Mouse (Mus musculus) brain, adult 10 weeks (tissue): ENCODE data around the gene Hoxb7. TPM values are rescaled to one million over a fixed set of nuclear protein-coding genes. Genes with fewer than 3 reads are reported as not detected.

Experiments
- polyA plus RNA-seq: library from polyadenylated mRNA; stranded (reverse); fragments of 350-450 nt; fragmentation: Illumina TruSeq; extraction: RNeasy Lipid Tissue Mini Kit (QIAGEN cat#74804); gene quantifications from one replicate; pipeline ENCODE4 v1.2.3, GENCODE M21; 2015; ENCODE audit warnings: low read depth, low replicate concordance

Gene Hoxb7
- polyA plus RNA-seq: not detected

DNA sequence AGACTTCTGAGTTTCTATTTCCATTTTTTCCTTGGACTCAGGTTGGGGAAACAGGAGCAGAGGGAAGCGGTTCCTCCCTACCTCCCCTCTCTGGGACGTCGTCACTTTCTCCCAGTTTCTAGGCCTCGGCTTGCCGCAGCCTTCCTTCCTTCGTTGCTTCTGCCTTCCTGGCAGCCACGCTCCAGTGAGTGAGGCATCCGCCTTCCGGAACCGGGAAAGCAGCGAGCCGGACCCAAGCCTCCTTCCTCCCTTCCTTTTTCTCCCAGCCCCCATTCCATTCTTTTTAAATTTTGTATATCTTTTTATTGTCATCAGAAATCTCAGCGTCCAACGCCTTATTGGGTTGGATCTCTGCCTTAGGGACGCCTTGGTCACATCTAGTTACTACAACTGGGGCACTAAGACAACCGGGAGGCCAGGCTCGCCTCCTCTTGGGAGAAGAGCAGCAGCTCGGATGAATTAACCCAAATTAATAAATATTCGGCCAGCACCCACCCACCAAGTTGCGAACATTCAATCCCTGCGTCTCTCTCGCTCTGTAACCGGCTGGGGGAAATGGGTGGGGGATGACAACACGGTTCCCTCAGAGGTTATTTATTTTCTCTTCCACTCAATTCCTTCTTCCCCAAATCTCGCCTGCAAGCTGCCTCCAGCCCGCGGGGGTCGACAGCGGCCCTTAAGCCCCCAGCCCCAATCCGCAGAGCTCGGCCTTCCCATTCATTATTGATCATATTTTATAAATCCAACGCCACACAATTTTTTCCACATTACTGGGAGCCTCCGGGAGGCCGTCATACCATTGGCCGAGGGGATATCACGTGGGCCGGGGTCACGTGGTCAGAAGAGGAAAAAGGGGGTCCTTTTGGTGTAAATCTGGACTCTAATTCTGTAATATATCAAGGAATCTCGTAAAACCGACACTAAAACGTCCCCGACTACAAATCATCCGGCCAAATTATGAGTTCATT, at the start of gene Hoxb7:
Gene Hoxb7 (plus strand): TSS at position 853 of the 968 bp plus-strand sequence.

DNA sequence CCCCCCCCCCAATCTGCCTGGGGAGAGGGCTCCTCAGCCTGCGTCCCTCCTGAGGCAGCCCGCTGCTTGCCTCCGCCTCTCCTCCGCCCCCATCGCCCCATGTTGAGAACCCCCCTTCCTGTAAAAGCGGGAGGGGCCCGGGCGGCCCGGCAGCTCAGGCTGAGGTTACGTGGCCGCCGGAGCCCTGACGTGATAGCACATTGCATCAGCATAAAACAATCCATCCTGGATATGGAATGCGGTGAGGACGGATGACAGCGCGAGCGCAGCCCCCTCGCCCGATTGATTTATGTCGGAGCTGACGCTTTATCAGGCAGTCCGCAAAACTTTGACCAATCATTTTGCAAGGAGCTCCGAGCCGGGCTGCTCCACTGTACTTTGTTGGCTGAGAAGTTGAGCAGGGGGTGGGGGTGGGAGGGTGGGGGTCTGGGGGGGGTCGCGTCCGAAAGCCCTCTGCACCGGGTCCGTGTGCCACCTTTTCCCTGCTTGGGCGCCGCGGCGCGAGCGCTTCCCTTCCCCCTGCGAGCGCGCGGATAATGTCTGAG, 15.4 kb upstream of the Hoxb7 start, which contains the start of gene Hoxb9:
Gene Hoxb9 (plus strand): TSS at position 462 of the 545 bp plus-strand sequence.

DNA sequence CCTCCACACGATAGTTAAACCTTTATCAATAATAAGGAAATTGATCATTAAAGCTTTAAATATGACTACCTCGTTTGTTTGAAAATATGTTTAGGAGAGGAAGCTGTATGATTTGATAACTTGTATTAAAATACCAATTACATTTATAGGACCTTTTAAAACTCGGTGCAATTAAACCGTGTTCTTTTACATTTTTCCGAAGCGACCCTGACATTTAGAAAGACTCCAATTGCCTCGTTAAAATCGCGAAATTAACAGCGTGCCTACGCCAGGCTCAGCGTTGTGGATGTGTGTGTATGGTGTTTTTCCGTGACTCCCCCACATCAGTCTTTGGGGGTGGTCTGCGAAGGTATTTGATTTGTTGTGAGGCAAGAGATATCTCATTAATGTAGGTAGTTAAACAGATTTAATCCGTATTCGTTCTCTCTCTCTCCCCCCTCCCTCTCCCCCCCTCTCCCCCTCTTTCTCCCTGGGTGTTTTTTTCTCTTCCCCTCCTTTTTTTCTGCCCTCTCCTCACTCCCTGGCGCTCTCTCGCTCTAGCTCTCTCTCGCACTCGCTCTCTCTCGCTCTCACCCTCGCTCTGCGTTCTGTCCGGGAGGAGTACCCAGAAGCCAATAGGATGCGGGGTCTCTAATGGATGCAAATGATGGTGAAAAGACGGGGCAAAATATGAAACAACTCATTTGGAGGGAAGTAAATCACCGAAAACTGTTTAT, 4.4 kb upstream of the Hoxb7 start, which contains the start of gene Hoxb8:
Gene Hoxb8 (plus strand): TSS at position 51 of the 716 bp plus-strand sequence.

DNA sequence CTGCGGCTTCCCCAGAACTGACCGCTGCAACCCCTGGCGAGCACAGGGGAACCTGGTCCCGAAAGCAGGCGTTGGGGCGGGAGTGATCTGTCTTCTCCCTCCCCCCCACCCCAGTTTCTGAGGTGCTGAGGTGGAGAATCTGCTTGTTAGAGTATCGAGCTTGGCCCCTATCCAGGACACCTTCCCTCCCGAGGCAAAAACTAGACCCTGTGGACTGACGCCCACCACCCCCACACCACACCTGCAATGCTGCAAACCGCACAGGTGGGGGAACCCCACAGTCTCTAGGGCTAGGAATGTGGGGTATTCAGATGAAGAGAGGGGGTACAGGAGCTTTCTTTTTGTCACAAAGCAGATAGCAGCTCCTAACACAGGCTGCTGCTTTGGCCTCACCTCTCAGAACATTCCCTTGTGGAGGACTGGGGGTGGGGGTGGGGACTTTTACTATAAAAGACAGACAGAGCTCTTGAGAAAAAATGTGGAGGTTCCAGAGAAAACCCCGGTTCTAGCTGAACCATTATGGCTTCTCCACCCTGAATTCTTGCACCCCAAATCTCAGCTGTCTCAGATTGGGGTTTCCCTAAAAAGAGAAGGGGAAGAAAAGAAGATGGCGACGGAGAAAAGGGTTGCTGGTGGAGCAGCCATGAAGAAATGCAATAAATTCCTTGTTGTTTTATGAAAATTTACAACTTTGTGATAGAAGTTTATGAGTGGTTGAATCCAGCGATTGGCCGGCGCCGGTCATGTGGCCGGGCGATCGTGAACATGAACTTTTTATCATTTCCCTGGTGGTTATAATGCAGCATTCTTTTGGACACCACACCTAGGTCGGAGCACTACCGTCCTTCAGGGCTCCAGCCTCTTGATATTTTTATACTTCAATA, 5.5 kb downstream of the Hoxb7 start, which contains the start of gene Hoxb6:
Gene Hoxb6 (plus strand): TSS at position 796 of the 884 bp plus-strand sequence.

DNA sequence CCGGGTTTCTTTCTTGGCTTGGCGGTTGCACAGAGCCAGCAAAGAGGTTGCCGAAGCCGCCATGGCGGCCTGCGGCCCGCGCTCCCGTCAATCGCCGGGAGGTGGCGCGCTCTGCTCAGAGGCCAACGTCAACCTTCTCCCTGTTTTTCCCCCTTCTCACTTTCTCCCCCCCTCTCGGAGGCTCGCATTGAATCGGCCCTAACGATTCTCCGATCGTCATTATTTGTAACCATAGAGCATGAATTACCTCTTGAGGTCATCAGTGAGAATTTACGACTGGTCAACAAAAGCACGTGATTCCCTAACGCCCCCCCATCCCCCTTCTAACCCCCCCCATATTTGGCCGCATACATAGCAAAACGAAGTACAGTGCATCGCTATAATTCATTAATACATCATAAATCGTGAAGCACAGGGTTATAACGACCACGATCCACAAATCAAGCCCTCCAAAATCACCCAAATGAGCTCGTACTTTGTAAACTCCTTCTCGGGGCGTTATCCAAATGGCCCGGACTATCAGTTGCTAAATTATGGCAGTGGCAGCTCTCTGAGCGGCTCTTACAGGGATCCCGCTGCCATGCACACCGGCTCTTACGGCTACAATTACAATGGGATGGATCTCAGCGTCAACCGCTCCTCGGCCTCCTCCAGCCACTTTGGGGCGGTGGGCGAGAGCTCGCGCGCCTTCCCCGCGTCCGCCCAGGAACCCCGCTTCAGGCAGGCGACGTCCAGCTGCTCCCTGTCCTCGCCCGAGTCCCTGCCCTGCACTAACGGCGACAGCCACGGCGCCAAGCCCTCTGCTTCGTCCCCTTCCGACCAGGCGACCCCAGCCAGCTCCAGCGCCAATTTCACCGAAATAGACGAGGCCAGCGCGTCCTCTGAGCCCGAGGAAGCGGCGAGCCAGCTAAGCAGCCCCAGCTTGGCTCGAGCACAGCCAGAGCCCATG, 17.0 kb downstream of the Hoxb7 start, which contains the start of gene Hoxb5:
Gene Hoxb5 (plus strand): TSS at position 186 of the 949 bp plus-strand sequence.

DNA sequence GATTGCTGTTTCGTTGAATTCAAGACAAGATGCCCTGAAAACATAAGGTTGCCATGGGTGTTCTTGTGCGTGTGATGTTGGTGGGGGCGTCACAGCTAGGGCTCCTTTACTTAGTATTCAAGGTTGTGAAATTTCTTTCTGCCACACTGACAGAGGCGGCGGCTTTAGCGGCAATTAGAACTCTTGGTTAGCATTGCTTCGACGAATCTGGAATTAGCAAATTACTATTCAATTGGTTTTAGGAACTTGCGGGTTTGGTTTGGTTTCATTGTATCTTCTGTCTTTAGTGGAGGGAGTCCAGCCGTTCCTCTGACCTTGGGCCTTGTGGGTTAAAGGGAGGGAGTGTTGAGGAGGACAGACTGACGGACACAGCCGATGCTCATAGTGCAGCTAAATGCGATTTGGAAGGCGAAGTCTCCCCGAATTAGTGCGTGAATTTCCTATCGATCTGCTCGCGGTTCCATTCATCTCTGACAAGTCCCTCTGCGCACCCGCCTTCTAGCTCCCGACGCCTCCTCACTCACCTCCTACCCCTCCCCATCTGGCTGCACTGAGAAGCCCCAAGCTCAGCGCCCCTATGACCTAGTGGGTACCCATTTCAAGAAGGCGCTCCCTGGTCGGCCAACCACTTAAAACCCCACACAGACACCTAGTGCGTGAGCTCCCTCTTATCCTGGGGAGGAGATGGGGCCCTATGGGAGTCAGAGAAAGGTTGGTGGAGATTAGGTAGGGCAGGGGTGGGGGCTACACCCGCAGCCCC, 31.4 kb downstream of the Hoxb7 start, which contains the start of gene Hoxb4:
Gene Hoxb4 (plus strand): TSS at position 660 of the 760 bp plus-strand sequence.

DNA sequence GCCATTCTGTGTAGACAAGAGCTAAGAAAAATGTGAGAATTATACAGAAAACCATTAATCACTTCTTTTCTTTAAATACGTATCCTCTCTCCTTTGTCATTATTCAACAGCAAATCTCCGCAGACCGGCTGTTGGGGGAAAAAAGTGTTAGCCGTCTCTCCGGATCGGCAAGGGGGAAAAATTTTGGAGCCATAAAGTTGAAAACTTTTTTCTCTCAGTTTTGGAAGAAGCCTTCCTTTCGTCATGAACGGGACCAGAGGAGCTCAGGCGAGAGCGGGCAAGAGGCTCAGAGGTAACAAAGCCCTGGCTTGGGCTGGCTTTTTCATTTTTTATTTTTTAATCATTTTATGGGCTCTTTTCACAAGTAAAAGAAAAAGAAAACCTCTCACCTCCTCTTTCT, 36.7 kb downstream of the Hoxb7 start, which contains the start of gene Hoxb3:
Gene Hoxb3 (plus strand): TSS at position 173 of the 400 bp plus-strand sequence.

Other genes starting within 250 kb of the Hoxb7 start
- gene Ube2z, start 221.2 kb upstream of the Hoxb7 start, polyA plus RNA-seq: 56.3 TPM
- gene Atp5g1, start 211.0 kb upstream of the Hoxb7 start, polyA plus RNA-seq: 604 TPM
- gene Calcoco2, start 174.7 kb upstream of the Hoxb7 start, polyA plus RNA-seq: not detected
- gene Ttll6, start 152.8 kb upstream of the Hoxb7 start, polyA plus RNA-seq: 0.59 TPM
- not detected for gene Hoxb13, start 92.3 kb upstream of the Hoxb7 start, polyA plus RNA-seq
- not detected for gene Hoxb9, start 15.2 kb upstream of the Hoxb7 start, polyA plus RNA-seq
- gene Hoxb8, start 4.7 kb upstream of the Hoxb7 start, polyA plus RNA-seq: not detected
- gene Hoxb6, start 5.9 kb downstream of the Hoxb7 start, polyA plus RNA-seq: not detected
- not detected for gene Hoxb5, start 16.7 kb downstream of the Hoxb7 start, polyA plus RNA-seq
- not detected for gene Hoxb4, start 31.6 kb downstream of the Hoxb7 start, polyA plus RNA-seq
- gene Hoxb3, start 36.7 kb downstream of the Hoxb7 start, polyA plus RNA-seq: not detected
- not detected for gene Hoxb2, start 63.9 kb downstream of the Hoxb7 start, polyA plus RNA-seq
- gene Hoxb1, start 79.1 kb downstream of the Hoxb7 start, polyA plus RNA-seq: not detected
- gene Skap1, start 178.0 kb downstream of the Hoxb7 start, polyA plus RNA-seq: 2.9 TPM